Mouse (Mus musculus) embryonic facial prominence, embryonic 13.5 days (tissue): ENCODE measurements around the gene Atf7ip. TPM values are rescaled to one million over a fixed set of nuclear protein-coding genes. Genes with fewer than 3 reads are reported as not detected.

Source experiments
- ATAC-seq: fragments of 200-750 bp; cut with Nextera tagmentation; 2 replicates; pipeline ENCODE4 v1.8.0; 2017; ENCODE audit warnings: low read depth; ENCODE audit not compliant: insufficient number of reproducible peaks, insufficient read depth, low FRiP score, low TSS enrichment
- H3K27ac ChIP-seq: fragments of 300-500 bp; sonication (generic); 2 replicates; pipeline ENCODE4 v1.5.1; 2015; ENCODE audit warnings: moderate library complexity, mild to moderate bottlenecking, inconsistent platforms
- H3K27me3 ChIP-seq: fragments of 300-500 bp; sonication (generic); 2 replicates; pipeline ENCODE4 v1.6.1; 2015; ENCODE audit warnings: mild to moderate bottlenecking, inconsistent platforms
- H3K36me3 ChIP-seq: fragments of 300-500 bp; sonication (generic); 2 replicates; pipeline ENCODE4 v1.6.1; 2015; ENCODE audit warnings: mild to moderate bottlenecking, inconsistent platforms
- H3K4me1 ChIP-seq: fragments of 300-500 bp; sonication (generic); 2 replicates; pipeline ENCODE4 v1.6.1; 2015; ENCODE audit warnings: inconsistent platforms
- H3K4me2 ChIP-seq: fragments of 300-500 bp; sonication (generic); 2 replicates; pipeline ENCODE4 v1.6.1; 2015; ENCODE audit warnings: moderate library complexity, mild to moderate bottlenecking, inconsistent platforms
- H3K4me3 ChIP-seq: fragments of 300-500 bp; sonication (generic); 2 replicates; pipeline ENCODE4 v1.5.1; 2015; ENCODE audit warnings: mild to moderate bottlenecking, inconsistent platforms
- H3K9ac ChIP-seq: fragments of 300-500 bp; sonication (generic); 2 replicates; pipeline ENCODE4 v1.6.1; 2015; ENCODE audit warnings: mild to moderate bottlenecking, inconsistent platforms
- H3K9me3 ChIP-seq: fragments of 300-500 bp; sonication (generic); 2 replicates; pipeline ENCODE4 v1.6.1; 2016; ENCODE audit warnings: inconsistent platforms
- WGBS: fragments of 180-500 bp; shearing (Covaris S2); methylation state at CpG from one replicate; pipeline ENCODE4 v1.1.7; 2015; ENCODE audit warnings: mixed read lengths; 5-methylcytosine and 5-hydroxymethylcytosine counted together
- polyA plus RNA-seq: library from polyadenylated mRNA; unstranded; fragments of >200 nt; fragmentation: Nextera tagmentation; extraction: Ambion mirVana; gene quantifications from 2 replicates; pipeline ENCODE4 v1.2.1, GENCODE M21; 2015

The Atf7ip gene
- polyA plus RNA-seq, 1 experiment from 2014 or later = 39.0 TPM

GRCm38 (mm10) chr6:136487554-136487950 lies 18.4 kb upstream of the Atf7ip start:
- Histone ChIP-seq H3K4me3 (no peak overlapping the region), H3K4me2 (no peak overlapping the region), H3K27me3 (no peaks in the 10 kb centered on the region), H3K27ac (no peak overlapping the region), H3K9me3 (peaks cover 6% of the 10 kb centered on the region; the same call in 1 of the 2 replicates), H3K4me1 (no peaks in the 10 kb centered on the region), H3K36me3 (no peaks in the 10 kb centered on the region), H3K9ac (no peak overlapping the region)
- 91% methylated on average over 1 of the region's 1 CpGs for WGBS
- no peak for ATAC-seq

DNA sequence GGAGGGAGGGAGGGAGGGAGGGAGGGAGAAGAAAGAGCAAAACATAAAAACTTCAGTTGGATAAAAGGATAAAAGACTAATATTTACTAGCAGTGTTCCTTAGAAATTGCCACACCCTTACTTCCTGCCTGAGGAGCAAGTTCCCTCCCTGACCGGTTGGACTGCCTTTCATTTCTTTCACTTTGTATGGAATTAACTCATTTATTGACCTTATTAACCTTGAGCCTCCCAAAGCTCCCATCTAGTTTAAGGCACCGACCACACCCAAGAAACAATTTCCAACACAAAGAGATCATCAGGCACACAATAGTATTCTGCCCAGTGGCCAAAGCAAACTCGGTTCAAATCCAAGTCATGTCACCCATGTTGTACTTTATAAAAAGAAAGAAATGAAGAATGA lies 16.1 kb upstream of the Atf7ip start:
- H3K4me1 ChIP-seq = no peaks in the 10 kb centered on the region
- no peaks in the 10 kb centered on the region for H3K36me3 ChIP-seq
- no peak overlapping the region for H3K27ac ChIP-seq
- no peak for ATAC-seq
- 67% methylated on average over 3 of the region's 3 CpGs for WGBS
- no peak overlapping the region for H3K4me2 ChIP-seq
- no peak overlapping the region for H3K4me3 ChIP-seq
- H3K27me3 ChIP-seq = no peaks in the 10 kb centered on the region
- H3K9ac ChIP-seq = no peak overlapping the region
- H3K9me3 ChIP-seq = peaks cover 6% of the 10 kb centered on the region; the same call in 1 of the 2 replicates

- Histone ChIP-seq H3K27ac (no peak overlapping the region), H3K4me3 (no peak overlapping the region), H3K36me3 (no peaks in the 10 kb centered on the region), H3K27me3 (no peaks in the 10 kb centered on the region), H3K4me2 (no peak overlapping the region), H3K9me3 (peaks cover 6% of the 10 kb centered on the region; the same call in 1 of the 2 replicates), H3K9ac (no peak overlapping the region), H3K4me1 (no peaks in the 10 kb centered on the region)
- ATAC-seq = no peak
- 69% methylated on average over 6 of the region's 6 CpGs for WGBS
Observed at GRCm38 (mm10) chr6:136490516-136491475, 15.2 kb upstream of the Atf7ip start.

GRCm38 (mm10) chr6:136491631-136492030 lies 14.3 kb upstream of the Atf7ip start:
- WGBS = 81% methylated on average over 5 of the region's 5 CpGs
- Histone ChIP-seq H3K9ac (no peak overlapping the region), H3K27ac (no peak overlapping the region), H3K4me2 (no peak overlapping the region), H3K9me3 (peaks cover 6% of the 10 kb centered on the region; the same call in 1 of the 2 replicates), H3K4me1 (no peaks in the 10 kb centered on the region), H3K4me3 (no peak overlapping the region), H3K36me3 (no peaks in the 10 kb centered on the region), H3K27me3 (no peaks in the 10 kb centered on the region)
- ATAC-seq = no peak

DNA sequence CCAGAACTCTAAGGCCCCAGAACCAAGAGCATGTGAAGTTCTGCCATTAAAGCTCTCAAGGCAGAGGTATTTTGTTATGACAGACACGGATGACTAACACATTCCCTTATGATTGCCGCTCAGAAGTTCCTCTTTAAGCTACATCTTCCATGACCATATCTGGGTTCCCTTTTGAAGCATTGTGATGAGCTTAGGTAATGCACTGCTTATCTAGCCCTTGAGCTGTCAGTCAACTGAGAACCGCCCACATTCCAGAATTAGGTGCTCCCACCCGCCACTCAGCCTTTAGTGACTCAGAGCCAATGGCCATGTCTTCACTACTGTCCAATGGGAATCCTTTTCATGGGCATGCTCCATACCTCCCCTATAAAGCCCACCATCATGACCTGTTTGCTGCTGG lies 13.7 kb upstream of the Atf7ip start:
- ATAC-seq = no peak
- H3K27ac ChIP-seq = no peak overlapping the region
- no peaks in the 10 kb centered on the region for H3K4me1 ChIP-seq
- no peaks in the 10 kb centered on the region for H3K36me3 ChIP-seq
- H3K27me3 ChIP-seq = no peaks in the 10 kb centered on the region
- peaks cover 5% of the 10 kb centered on the region; the same call in 1 of the 2 replicates for H3K9me3 ChIP-seq
- H3K4me2 ChIP-seq = no peak overlapping the region
- no peak overlapping the region for H3K9ac ChIP-seq
- no peak overlapping the region for H3K4me3 ChIP-seq
- WGBS = 92% methylated on average over 4 of the region's 4 CpGs

GRCm38 (mm10) chr6:136493486-136493885 lies 12.5 kb upstream of the Atf7ip start:
- no peaks in the 10 kb centered on the region for H3K27me3 ChIP-seq
- H3K27ac ChIP-seq = no peak overlapping the region
- no peak overlapping the region for H3K9ac ChIP-seq
- H3K4me3 ChIP-seq = no peak overlapping the region
- 87% methylated on average over 7 of the region's 7 CpGs for WGBS
- ATAC-seq = no peak
- no peaks in the 10 kb centered on the region for H3K9me3 ChIP-seq
- H3K4me1 ChIP-seq = no peaks in the 10 kb centered on the region
- H3K36me3 ChIP-seq = no peaks in the 10 kb centered on the region
- no peak overlapping the region for H3K4me2 ChIP-seq

DNA sequence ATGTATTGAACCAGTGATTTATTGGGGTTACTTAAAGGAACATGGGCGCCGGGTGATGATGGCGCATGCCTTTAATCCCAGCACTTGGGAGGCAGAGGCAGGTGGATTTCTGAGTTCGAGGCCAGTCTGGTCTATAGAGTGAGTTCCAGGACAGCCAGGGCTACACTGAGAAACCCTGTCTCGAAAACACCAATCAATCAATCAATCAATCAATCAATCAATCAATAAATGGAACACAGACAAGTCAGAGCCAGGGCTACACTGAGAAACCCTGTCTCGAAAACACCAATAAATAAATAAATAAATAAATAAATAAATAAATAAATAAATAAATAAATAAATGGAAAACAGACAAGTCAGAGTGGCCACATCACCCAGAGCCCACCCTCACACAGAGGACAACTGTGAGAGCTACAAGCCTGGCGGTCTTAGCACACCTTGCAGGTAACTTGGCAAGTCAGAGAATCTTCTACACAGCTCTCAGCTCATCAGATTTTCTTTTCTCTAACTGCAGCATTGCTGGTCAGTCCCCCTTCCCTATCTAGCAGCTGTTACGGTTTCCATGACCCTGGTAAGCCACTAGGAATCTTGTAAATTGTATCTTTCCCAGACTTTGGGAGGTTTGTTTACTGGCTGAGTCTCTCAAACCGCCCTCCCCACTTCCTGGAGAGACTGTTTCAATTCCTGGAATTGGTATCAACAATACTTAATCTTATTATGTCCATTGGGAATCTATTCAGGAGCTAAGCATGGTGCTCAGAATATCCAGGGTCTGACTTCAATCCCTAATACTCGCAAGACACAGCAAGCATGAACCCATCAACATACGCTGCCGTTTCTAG lies 11.8 kb upstream of the Atf7ip start:
- no peak for ATAC-seq
- Histone ChIP-seq H3K9me3 (no peaks in the 10 kb centered on the region), H3K9ac (no peak overlapping the region), H3K27ac (no peak overlapping the region), H3K36me3 (no peaks in the 10 kb centered on the region), H3K4me3 (no peak overlapping the region), H3K4me1 (no peaks in the 10 kb centered on the region), H3K4me2 (no peak overlapping the region), H3K27me3 (no peaks in the 10 kb centered on the region)
- 90% methylated on average over 12 of the region's 12 CpGs for WGBS

DNA sequence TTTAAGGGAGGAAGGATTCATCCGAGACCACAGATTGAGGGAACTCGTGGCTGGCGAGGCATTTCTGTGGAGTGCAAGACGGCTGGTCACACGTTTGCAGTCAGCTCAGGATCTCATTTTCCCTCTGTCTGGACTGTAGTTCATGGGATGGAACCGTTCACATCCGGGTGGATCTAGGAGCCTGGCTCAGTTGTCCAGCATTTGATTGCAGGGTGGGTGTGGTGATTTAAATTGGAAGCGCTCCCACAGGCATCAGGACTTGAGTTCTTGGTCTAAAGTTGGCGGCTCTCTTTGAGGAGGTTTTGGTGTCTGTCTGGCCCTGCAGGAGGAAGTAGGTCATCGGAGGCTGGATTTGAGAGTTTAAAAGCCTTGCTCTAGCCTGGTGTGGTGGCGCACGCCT lies 10.9 kb upstream of the Atf7ip start:
- Histone ChIP-seq H3K4me3 (no peak overlapping the region), H3K4me1 (no peaks in the 10 kb centered on the region), H3K36me3 (no peaks in the 10 kb centered on the region), H3K9ac (no peak overlapping the region), H3K27ac (no peak overlapping the region), H3K9me3 (no peaks in the 10 kb centered on the region), H3K4me2 (no peak overlapping the region), H3K27me3 (no peaks in the 10 kb centered on the region)
- ATAC-seq = no peak
- 89% methylated on average over 12 of the region's 12 CpGs for WGBS

- Histone ChIP-seq H3K4me3 (no peak overlapping the region), H3K9ac (no peak overlapping the region), H3K4me2 (no peak overlapping the region), H3K9me3 (no peaks in the 10 kb centered on the region), H3K27me3 (no peaks in the 10 kb centered on the region), H3K27ac (no peak overlapping the region), H3K36me3 (no peaks in the 10 kb centered on the region), H3K4me1 (no peaks in the 10 kb centered on the region)
- WGBS = 77% methylated on average over 5 of the region's 5 CpGs
- no peak for ATAC-seq
Observed at GRCm38 (mm10) chr6:136497744-136498143, 8.2 kb upstream of the Atf7ip start.

GRCm38 (mm10) chr6:136499292-136499977 lies 6.5 kb upstream of the Atf7ip start:
- Histone ChIP-seq H3K4me3 (no peak overlapping the region), H3K9ac (no peak overlapping the region), H3K27me3 (no peaks in the 10 kb centered on the region), H3K4me1 (no peaks in the 10 kb centered on the region), H3K36me3 (no peaks in the 10 kb centered on the region), H3K27ac (no peak overlapping the region), H3K9me3 (no peaks in the 10 kb centered on the region), H3K4me2 (no peak overlapping the region)
- ATAC-seq = no peak
- 64% methylated on average over 10 of the region's 10 CpGs for WGBS

GRCm38 (mm10) chr6:136508652-136509051 lies 2.7 kb downstream of the Atf7ip start:
- no peak for ATAC-seq
- no peaks in the 10 kb centered on the region for H3K9me3 ChIP-seq
- no peak overlapping the region for H3K4me2 ChIP-seq
- no peak overlapping the region for H3K4me3 ChIP-seq
- no peaks in the 10 kb centered on the region for H3K36me3 ChIP-seq
- H3K4me1 ChIP-seq = no peaks in the 10 kb centered on the region
- H3K9ac ChIP-seq = no peak overlapping the region
- no peak overlapping the region for H3K27ac ChIP-seq
- 74% methylated on average over 3 of the region's 3 CpGs for WGBS
- H3K27me3 ChIP-seq = no peaks in the 10 kb centered on the region
